Mouse (Mus musculus) lung, postnatal 14 days (tissue): ENCODE results near the gene Fkbp2.
"Not testable (repeated sequence)": the region's sequence is repeated elsewhere in the genome, so short reads cannot be mapped to it uniquely, and the experiment has no call there.

Source experiments
- DNase-seq: peaks from one replicate; pipeline ENCODE4 v3.0.0; 2021

The Fkbp2 gene

DNA sequence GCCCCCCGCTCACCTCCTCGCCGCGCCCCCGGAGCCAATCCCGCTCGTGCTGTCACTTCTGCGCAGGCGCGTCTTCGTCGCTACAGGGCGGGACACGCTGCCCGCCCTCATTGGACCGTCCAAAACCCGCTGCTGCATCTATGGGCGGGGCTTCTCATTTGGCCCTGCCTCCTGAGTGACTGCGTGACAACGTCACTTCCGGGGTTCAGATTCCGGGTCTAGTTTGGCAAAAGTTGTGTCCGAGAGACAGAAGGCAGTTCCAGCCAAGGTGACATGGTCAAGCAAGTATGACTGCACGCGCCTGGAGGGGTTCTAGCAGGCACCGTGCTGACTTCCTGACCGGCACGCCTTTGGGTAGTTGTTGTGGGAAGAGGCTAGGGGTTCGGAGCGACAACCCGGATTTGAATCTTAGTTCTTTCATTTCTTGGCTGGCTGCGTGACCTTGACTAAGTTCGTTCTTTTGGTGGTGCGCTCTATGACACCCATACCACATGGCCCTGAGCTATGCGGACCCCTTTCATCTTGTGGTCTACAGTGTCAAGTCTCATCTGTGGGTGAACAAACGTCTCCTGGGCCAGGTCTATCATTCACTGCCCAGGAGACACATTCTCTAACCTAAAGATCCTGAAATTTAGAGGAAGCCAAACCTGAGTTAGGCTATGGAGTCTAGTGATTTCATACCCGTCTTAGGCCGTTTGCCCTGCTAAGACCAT, at the start of gene Fkbp2:
Fkbp2 (minus strand) TSS at position 121 of the 713 bp plus-strand sequence.
- peak; percentile 99 for DNase-seq

DNA sequence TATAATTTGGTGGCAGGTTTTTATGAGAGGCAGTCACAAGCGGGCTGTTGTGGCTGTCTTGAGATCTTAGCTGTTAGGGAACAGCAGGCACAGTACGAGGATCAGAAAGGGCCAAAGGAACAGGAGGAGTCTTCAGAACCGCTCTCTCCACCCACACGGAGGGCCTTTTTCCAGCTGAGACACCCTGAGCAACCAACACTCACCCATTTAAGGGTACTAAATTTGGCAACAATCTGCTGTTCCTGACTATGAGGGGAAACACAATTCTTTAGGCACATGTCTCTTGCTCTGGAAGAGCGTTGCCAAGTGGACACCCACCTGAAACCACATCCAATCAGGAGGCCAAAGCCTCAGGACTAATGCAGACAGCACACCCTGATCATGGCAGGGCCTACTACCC, 49.2 kb upstream of the Fkbp2 start:
- no peak for DNase-seq

- peak; percentile 70 for DNase-seq
Measured at GRCm38 (mm10) chr19:7020224-7020641, 39.9 kb upstream of the Fkbp2 start.

DNA sequence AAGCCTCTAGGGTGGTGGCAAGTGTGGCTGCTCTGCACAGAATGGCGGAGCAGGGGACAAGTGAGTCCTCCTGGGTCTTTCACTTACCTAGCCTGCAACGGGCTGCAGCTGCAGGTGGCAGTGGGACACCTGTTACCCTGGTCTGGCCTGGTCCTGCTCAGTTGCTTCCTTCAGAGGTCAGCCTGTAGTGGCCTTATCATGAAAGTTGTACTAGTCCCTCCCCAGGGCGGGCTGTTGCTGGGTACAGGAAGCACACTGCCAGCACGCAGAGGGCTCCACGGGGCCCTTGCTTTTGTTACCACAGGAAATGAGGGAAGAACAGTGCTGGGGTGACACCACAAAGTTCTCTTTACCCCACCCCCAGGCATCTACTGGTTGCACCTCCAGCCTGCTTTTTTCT, 38.9 kb upstream of the Fkbp2 start, which contains the start of gene Fermt3:
Fermt3 (minus strand) TSS at position 279 of the 400 bp plus-strand sequence.
- DNase-seq = peak; percentile 55

- DNase-seq = no peak
Measured at GRCm38 (mm10) chr19:7018546-7018945, 38.2 kb upstream of the Fkbp2 start.

GRCm38 (mm10) chr19:7017541-7018457, 37.5 kb upstream of the Fkbp2 start:
- DNase-seq = no peak

DNA sequence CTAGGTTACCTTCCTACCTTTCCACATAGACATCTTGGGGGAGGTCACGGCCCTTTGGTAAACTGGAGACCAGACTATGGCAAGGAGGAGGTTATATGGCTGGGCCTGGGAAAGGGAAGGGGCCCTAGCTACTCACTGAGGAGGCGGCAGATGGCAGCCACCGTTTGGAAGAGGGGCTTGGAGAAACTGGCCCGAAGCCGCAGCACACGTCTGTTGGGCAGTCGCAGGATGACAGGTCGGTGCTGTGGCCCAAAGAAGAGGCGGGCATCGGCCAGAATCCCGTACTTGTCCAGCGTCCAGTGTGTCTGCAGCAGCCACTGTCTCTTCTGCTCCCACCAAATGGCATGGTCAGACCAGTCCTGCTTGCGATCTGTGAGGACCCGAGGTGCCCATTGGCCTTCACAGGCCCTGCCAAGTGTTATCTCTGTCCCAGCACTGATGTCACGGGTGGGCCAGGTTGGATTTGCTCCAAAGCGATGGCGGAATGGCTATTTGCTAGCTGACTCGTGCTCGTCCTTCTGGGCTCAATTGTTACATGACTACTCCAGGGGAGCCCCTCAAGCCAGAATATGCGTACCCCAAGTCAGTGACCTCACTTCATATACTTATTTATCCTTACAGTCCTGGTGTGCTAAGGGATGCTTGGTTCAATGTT, 34.3 kb upstream of the Fkbp2 start:
- no peak for DNase-seq

DNA sequence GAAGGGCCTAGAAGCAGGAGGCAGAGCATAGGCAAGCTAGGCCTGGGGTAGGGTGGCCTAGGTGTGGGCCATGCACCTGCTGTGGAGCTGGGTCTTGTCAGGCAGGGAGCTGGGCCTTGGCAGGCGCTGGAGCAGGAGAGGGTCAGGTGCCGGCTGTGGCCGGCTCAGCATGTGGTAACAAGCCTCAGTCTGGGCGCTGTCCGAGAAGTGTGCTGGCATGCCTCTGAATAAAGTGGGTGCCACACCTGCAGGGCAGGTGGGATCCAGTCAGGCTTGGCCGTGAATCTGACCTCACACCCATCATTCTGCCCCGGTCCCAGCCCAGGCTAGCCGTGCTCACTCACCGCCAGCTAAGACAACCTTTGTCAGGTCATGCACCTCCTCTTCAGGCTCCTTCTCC, 33.7 kb upstream of the Fkbp2 start:
- no peak for DNase-seq

DNA sequence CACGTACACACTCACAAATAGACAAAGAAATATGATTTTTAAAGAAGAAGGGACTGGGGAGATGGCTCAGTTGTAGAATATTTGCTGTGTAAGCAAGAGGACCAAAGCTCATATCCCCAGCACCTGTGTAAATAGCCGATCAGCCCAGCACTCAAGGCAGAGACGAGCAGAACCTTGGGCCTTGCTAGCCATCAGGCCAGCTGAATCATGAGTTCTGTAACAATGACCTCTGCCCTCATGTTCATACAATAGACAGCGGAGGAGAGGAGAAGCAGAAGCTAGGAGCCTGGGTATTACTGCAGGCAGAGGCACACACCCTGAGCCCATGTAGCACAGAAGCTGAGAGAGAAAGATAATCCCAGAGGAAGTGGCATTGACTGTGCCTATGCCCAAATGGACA, 32.1 kb upstream of the Fkbp2 start:
- DNase-seq = no peak

DNA sequence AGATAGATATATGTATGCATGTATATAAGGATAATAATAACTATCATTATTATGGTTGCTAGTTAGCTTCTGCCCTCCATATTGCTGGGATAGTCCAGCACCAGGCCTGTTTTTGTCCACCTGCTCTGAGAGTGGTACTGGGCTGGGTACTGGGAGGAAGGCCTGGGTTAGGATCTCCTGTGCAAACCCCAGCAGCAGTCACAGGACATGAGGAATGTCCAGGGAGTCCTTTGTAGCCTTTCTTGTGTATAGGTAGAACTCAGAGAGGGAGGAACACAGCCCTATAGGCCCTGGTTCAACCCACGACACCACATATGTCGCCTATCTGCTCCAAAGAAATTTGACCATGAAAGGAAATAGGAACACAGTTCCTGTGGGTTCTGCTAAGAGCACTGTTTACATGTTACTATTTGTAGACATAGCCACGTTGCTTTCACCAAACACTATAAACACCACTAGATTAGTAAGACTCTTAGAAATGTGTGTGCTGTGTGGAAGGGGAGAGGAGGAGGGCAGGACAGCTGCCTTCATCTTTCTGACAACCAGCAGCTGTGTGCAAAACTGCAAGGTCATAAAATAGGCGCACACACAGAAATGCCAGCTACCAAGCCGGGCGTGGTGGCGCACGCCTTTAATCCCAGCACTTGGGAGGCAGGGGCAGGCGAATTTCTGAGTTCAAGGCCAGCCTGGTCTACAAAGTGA, 26.7 kb upstream of the Fkbp2 start:
- no peak for DNase-seq

DNA sequence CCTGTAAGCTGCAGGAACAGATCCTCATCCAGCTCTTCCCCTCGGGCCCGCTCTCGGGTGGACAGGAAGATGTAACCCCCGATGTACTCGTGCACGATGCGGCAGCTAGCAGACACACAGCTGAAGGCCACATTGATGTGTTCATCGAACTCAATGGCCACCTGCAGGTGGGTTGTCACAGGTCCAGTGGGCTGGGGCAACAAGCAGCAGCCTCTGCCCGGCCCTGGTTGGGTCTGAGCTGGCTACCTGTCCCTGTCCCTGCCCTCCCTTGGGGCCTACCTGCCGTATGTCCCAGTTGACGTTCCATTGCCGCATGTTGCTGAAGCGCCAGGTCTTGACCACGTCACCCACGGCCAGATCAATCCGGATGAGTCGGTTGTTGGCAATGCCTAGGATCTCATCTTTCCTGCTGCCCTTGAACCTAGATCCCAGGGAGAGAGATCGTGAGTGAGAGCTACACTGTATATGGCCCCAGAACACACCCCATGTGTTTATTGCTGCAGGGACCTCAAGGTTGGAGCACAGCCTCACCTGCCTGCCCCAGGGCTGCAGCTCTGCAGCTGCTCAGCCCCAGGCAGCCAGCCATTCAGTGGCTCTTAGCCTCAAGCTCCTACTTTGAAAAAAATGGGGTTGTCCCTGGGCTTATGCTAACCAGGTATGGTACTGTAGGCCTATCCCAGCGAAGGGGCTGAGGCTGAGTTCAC, 19.2 kb upstream of the Fkbp2 start:
- no peak for DNase-seq

DNA sequence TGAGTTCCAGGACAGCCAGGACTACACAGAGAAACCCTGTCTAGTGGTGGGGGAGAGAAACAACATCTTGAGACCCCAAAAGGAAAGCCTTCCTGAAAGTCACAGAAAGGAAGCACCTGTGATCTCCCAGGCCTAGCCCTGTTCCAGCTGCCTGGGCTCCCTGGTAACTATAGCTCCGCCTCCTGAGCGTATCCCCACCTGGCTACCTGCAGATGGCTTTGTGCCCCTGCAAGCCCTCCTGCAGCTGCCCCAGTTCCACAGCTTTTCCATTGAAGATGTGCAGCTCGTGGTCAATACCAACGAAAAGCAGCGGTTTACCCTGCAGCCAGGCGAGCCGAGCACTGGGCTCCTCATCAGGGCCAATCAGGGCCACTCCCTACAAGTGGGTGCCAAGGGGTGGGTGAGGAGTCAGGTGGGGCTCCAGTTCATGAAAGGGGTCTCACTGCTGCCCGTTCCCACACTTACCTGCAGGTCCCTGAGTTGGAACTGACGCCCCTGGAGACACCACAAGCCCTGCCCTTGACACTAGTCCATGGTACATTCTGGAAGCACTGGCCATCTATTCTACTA, 17.5 kb upstream of the Fkbp2 start:
- no peak for DNase-seq

- peak; percentile 88 for DNase-seq
Measured at GRCm38 (mm10) chr19:6996006-6996405, 15.7 kb upstream of the Fkbp2 start, which contains the start of the genes Nudt22 and Trpt1. Gene Nudt22 (minus strand): TSS chr19:6996117. Gene Trpt1 (plus strand): TSS chr19:6996131.

DNA sequence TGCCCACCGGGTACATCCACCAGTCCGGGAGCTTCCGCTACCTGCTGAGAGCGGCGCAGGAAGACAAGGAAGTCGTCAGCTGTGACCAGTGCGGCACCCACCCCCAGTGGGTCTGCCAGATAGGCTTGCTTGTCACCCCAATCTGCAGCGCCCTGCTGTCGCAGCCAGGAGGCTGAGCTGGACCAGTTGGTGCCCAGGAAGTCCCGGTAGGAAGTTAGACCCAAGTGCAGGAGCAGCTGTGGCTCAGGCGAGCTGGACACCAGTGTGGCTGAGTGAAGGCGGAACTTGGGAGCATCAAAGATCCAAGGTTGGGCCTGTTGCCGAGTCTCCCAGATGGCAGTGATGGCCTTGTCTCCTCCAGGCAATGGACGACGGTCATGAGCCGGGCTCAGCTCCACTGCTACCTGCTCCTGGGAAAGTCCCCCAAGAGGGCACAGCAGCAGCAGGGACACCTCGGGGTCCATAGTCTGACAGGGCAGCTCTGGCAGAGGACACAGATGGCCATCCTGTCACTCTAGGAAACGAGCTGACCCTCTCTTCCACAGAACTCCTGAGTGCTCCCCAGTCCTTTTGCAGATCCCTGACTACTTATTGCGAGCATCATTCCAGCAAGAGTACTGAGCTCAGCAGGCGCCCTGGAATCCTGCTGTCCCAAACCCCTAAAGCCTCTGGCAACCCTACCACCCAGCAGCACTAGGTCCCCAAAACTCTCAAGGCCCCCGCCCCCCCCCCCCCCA, 15.1 kb upstream of the Fkbp2 start:
- DNase-seq = no peak

DNA sequence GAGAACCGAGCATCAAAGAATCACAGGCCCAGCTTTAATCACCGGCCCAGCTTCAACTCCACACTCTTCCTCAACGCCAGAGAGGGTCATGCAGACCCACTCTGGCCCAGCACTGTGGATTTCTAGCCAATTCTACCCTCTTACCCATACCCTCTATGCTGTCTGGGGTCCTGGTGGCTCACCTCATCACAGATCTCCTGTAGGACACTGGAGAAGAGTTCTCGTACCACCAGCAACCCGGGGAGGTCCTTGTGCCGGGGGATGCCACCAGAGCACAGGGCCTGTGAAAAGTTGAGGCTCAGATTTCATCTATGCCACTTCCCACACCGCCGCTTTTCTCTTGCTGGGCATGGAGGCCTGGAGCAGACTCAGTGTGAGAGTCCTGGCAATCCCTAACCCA, 14.2 kb upstream of the Fkbp2 start:
- DNase-seq = no peak

- no peak for DNase-seq
Measured at GRCm38 (mm10) chr19:6994002-6994401, 13.7 kb upstream of the Fkbp2 start.

GRCm38 (mm10) chr19:6993011-6993770, 12.9 kb upstream of the Fkbp2 start:
- DNase-seq = no peak

- peak; percentile 96 for DNase-seq
Measured at GRCm38 (mm10) chr19:6992011-6992858, 11.9 kb upstream of the Fkbp2 start, which contains the start of gene Dnajc4. Gene Dnajc4 (minus strand): TSS chr19:6992572.

GRCm38 (mm10) chr19:6991166-6991565, 10.9 kb upstream of the Fkbp2 start:
- not testable (repeated sequence) for DNase-seq
